Mouse (Mus musculus) heart, adult 2 months (tissue): ENCODE data around the gene Abcf2. TPM values are rescaled to one million over a fixed set of nuclear protein-coding genes. Genes with fewer than 3 reads are reported as not detected.
A peak's percentile ranks its signal among the peaks of the same experiment; 100 is the strongest.

ENCODE experiments used
- DNase-seq, 2 experiments: peaks; one replicate each; pipeline ENCODE4 v3.0.0; 2021
- H3K27ac ChIP-seq: fragments of 200-600 bp; 2 replicates; pipeline ENCODE4 v1.8.1; 2022
- H3K27me3 ChIP-seq: fragments of 200-500 bp; 2 replicates; pipeline ENCODE4 v1.6.1; 2012; ENCODE audit warnings: mild to moderate bottlenecking, low read length, inconsistent platforms, mixed read lengths; ENCODE audit not compliant: control insufficient read depth, insufficient read depth
- H3K36me3 ChIP-seq: fragments of 200-500 bp; 2 replicates; pipeline ENCODE4 v1.6.1; 2012; ENCODE audit warnings: low read length, inconsistent platforms; ENCODE audit not compliant: control insufficient read depth, insufficient read depth
- H3K4me1 ChIP-seq: fragments of 200-500 bp; 2 replicates; pipeline ENCODE4 v1.6.1; 2011; ENCODE audit warnings: low read length; ENCODE audit not compliant: control insufficient read depth, insufficient read depth
- H3K4me3 ChIP-seq: fragments of 200-600 bp; 2 replicates; pipeline ENCODE4 v1.8.1; 2022
- H3K79me2 ChIP-seq: fragments of 200-500 bp; replicated peaks from 2 replicates; pipeline ENCODE4 v1.6.1; 2012; ENCODE audit warnings: mild to moderate bottlenecking, inconsistent platforms, low read length, moderate library complexity, mixed read lengths; ENCODE audit not compliant: control insufficient read depth, insufficient read depth
- H3K9ac ChIP-seq: fragments of 200-500 bp; 2 replicates; pipeline ENCODE4 v1.6.1; 2012; ENCODE audit warnings: low read depth, mild to moderate bottlenecking, control low read depth, inconsistent platforms, low read length, mixed read lengths
- CTCF ChIP-seq: fragments of 200-600 bp; IDR thresholded peaks from 2 replicates; pipeline ENCODE4 v1.8.1; 2022; ENCODE audit warnings: antibody characterized with exemption, mild to moderate bottlenecking, moderate library complexity
- EP300 ChIP-seq: fragments of 200-500 bp; IDR thresholded peaks from 2 replicates; pipeline ENCODE4 v1.6.1; 2011; ENCODE audit warnings: low read depth, low read length, control low read depth; ENCODE audit not compliant: insufficient read depth
- POLR2A ChIP-seq: fragments of 200-500 bp; IDR thresholded peaks from 2 replicates; pipeline ENCODE4 v1.6.1; 2011; ENCODE audit warnings: mild to moderate bottlenecking, low read depth, low read length, control low read depth; ENCODE audit not compliant: insufficient read depth
- WGBS: fragments of 180-500 bp; shearing (Covaris S2); methylation state at CpG from one replicate; pipeline ENCODE4 v1.1.7; 2018; 5-methylcytosine and 5-hydroxymethylcytosine counted together
- intact Hi-C: fragments of 180-260 bp; cut with DNase I; formaldehyde crosslinking; loops from one replicate; pipeline ENCODE4 v1.15.1; 2025
- polyA plus RNA-seq: library from polyadenylated mRNA; depleted of rRNA; stranded (reverse); fragments of >200 nt; gene quantifications from 2 replicates; pipeline ENCODE4 v1.2.3, GENCODE M21; 2012
- total RNA-seq, 2 experiments: library from RNA; stranded (reverse); gene quantifications; 2 replicates each; pipeline ENCODE4 v1.2.3; 2021

Abcf2 gene
- total and polyA plus RNA-seq, 3 experiments = 43.3 to 55.8 (median 52.5) TPM

DNA sequence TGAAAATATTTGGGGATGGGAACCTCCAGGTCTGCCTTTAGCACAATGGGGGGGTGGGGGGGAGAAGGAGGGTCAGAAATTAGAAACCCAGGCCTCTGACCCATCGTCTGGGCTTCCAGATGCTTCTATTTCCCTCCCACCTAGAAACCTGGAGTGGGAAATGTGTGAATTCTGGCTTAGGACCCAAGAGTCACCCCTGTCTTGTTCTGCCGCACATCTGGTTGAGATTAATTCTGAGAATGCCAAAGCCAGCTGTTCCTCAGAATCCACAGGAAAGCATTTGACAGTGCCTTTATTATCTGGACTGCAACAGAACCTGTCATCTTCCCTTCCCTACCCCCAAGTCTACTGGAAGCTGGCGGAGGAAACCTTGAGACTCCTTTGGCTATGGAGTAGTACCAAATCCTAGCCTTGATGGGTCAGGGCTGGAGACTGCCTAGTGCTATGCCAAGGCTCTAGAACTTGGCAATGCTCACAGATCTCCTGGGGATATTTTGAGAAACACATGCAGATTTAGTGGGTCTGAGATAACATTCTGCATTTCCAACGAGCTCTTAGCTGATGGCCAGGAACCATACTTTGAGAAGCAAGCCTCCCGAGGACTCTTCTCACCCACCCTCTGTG lies 23.5 kb downstream of the Abcf2 start:
- peaks cover 2% of the 10 kb centered on the region; the same call in 1 of the 2 replicates for H3K4me1 ChIP-seq
- no peak for TF ChIP-seq POLR2A
- no peak for TF ChIP-seq EP300
- no peak for TF ChIP-seq CTCF
- no peak overlapping the region for H3K4me3 ChIP-seq
- no peak overlapping the region for H3K27ac ChIP-seq
- no peaks in the 10 kb centered on the region for H3K36me3 ChIP-seq
- no peak overlapping the region for H3K9ac ChIP-seq
- WGBS = 39% methylated on average over 5 of the region's 5 CpGs
- DNase-seq = no peak
- no peaks in the 10 kb centered on the region for H3K79me2 ChIP-seq
- intact Hi-C loops = no loop called here
- H3K27me3 ChIP-seq = no peaks in the 10 kb centered on the region

DNA sequence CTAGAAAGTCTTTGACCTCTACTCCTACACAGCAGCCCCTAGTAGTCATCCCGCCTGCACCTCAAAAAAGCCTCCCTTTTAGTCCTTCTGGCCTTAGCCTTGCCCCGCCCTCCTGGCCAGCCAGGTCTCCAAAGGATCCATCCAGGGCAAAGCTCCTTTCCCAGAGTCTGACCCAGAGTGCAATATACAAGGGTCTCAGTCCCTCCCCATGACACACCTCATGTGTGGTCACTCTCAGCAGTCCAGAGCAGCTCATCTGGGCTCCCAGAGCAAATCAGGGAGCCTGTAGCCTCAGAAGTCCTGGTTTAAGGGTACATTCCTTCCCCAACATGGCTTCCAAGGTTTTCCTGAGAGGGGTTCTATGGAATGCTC lies 26.0 kb downstream of the Abcf2 start:
- Histone ChIP-seq H3K4me1 (peaks cover 2% of the 10 kb centered on the region; the same call in 1 of the 2 replicates), H3K27ac (no peak overlapping the region), H3K36me3 (no peaks in the 10 kb centered on the region), H3K27me3 (no peaks in the 10 kb centered on the region), H3K4me3 (no peak overlapping the region), H3K79me2 (no peaks in the 10 kb centered on the region), H3K9ac (no peak overlapping the region)
- no peak for DNase-seq
- 67% methylated on average over 2 of the region's 2 CpGs for WGBS
- no peak for TF ChIP-seq EP300
- TF ChIP-seq POLR2A = no peak
- TF ChIP-seq CTCF = no peak
- intact Hi-C loops = no loop called here

DNA sequence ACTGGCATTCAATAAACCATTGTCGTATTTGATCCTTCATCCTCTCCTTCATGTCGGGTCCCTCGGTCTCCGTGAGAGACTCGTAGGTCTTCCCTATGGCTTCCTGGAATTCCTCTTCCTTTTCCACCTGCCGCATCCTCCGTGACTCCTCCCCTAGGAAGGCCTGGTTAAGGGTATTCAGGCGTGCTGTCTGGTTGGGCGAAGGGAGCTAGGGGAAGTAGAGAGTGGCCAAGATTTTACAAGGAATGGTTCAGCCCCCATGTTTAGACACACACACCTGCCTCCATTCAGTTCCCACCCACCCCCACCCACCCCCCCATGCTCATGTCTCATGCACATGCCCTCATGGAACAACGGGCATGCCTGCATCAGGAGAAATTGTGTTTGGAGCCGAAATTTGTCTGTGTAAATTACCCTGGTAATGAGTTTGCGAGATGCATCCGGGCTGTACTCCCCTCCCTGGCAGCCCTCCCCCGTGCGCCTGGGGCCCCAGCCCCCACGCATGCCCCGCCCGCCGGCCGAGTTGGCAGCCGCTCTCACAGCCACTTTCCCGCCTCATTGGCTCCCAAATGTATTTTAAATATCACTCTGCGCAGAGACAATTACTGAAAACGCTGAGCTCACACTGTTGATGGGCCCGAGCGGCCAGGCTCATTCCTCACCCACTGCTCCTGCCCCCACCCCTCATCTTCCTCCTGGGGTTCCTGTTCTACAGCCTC lies 26.5 kb downstream of the Abcf2 start:
- no peaks in the 10 kb centered on the region for H3K27me3 ChIP-seq
- H3K27ac ChIP-seq = no peak overlapping the region
- peaks cover 2% of the 10 kb centered on the region; the same call in 1 of the 2 replicates for H3K4me1 ChIP-seq
- no peak overlapping the region for H3K9ac ChIP-seq
- no peaks in the 10 kb centered on the region for H3K79me2 ChIP-seq
- no peak for TF ChIP-seq POLR2A
- no peak for TF ChIP-seq EP300
- TF ChIP-seq CTCF = no peak
- intact Hi-C loops = no loop called here
- WGBS = 23% methylated on average over 26 of the region's 26 CpGs
- no peaks in the 10 kb centered on the region for H3K36me3 ChIP-seq
- peak; percentile 45 to 54 for DNase-seq
- no peak overlapping the region for H3K4me3 ChIP-seq

DNA sequence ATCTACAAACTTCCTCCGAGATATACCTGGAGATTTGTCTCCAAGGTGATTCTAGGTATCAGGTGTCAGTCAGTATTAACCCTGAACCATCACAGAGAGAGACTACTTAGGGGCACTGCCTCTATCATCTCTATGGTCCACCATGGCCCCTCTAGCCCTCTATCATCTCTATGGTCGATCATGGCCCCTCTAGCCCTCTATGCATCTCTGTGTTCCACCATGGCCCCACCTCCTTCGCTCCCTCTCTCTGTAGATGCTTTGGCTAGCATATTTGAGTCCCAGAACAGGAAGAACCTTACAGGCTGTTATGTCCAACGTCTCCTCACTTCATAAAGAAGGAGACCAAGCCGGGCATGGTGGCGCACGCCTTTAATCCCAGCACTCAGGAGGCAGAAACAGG lies 34.6 kb downstream of the Abcf2 start:
- Histone ChIP-seq H3K4me1 (peaks cover 3% of the 10 kb centered on the region), H3K36me3 (no peaks in the 10 kb centered on the region), H3K9ac (no peak overlapping the region), H3K27me3 (no peaks in the 10 kb centered on the region), H3K79me2 (no peaks in the 10 kb centered on the region), H3K4me3 (no peak overlapping the region), H3K27ac (no peak overlapping the region)
- WGBS = 82% methylated on average over 7 of the region's 7 CpGs
- intact Hi-C loops = loop anchor here (5.0 kb wide), 1 partner anchor 35 kb away; the partner anchor contains the start of gene Abcf2
- TF ChIP-seq CTCF (no peak), EP300 (no peak), POLR2A (no peak)
- DNase-seq = no peak

DNA sequence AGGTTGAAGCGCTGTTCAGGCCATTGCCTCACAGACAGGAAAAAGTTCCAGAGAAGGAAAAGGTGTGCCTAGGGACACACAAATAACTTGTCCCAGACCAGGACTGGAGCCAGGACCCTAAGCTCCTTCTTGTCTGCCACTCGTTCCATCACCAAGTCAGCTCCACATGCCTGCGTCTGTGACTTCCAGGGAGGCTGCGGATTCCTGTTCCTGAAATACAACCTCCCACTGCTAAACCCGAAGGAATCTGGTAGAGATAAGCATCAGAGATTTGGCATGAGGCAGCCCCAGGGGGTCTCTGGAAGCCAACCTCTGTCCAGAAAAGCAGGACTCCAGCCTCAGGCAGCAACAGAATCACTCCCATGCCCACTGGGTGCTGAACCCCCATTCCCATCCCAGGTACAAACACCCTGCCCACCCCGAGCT lies 36.1 kb downstream of the Abcf2 start:
- intact Hi-C loops = loop anchor here (5.0 kb wide), 1 partner anchor 36 kb away; the partner anchor contains the start of gene Abcf2
- Histone ChIP-seq H3K4me3 (peak overlapping the region; percentile 23; the same call in 1 of the 2 replicates), H3K9ac (peak overlapping the region; percentile 3; the same call in 1 of the 2 replicates), H3K27ac (peak overlapping the region; percentile 90), H3K36me3 (no peaks in the 10 kb centered on the region), H3K79me2 (no peaks in the 10 kb centered on the region), H3K27me3 (no peaks in the 10 kb centered on the region), H3K4me1 (peaks cover 5% of the 10 kb centered on the region)
- no peak for TF ChIP-seq POLR2A
- no peak for TF ChIP-seq CTCF
- TF ChIP-seq EP300 = no peak
- WGBS = 8% methylated on average over 6 of the region's 6 CpGs
- DNase-seq = peak in 1 of 2 experiments; percentile 39
